Mouse (Mus musculus) cerebellum, adult (tissue): ENCODE results near the gene Scly.

Experiments
- ATAC-seq: cut with Nextera tagmentation; 2 replicates; pipeline ENCODE4 v1.9.2; 2017; ENCODE audit warnings: mild to moderate bottlenecking, moderate library complexity, mixed read lengths; ENCODE audit not compliant: insufficient number of reproducible peaks, low FRiP score, low TSS enrichment

Gene Scly

GRCm38 (mm10) chr1:91297799-91298744 lies at the start of gene Scly:
Gene Scly (plus strand): TSS chr1:91298338.
- ATAC-seq, result peak; percentile 99

GRCm38 (mm10) chr1:91248970-91249369 lies 49.2 kb upstream of the Scly start:
- no peak for ATAC-seq

DNA sequence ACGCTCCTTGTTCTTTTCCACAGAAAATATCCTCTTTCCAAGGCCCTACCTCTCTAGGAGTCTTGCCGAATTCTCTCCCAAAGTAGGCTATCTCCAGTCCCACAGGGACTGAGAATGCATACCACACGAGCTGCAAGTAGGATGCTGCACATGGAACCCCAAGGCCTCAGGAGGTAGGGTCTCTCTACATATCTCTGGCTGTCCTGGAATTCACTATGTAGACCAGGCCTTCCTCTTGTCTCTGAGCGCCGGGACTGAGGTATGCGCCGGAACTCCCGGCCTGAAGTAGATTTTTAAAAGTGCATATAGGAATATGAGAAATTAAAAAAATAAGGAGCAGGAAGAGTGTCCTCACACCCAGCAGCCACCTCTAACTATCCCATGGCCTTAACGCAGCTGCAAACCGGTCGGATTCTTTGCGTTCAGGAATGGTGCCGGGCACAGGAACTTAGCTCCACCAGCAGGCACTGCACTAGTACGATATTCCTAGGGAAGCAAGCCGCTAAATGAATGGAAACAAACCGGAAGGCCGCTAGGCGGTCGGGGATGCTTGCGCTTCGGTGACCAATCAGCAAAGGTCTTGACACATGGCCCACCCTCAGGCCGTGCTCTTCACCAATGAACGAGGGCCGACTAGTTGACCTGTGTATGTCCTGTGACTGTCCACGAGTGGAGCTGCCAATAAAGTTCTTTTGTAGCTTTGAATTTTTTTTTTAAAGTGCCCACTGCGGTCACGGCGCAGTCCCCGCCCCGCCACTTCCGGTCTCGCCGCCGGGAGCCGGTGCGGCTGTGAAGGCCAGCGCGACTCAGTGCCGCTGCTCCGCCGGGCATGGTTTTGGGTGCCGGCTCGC lies 48.3 kb upstream of the Scly start, which contains the start of gene Ube2f:
TSS of gene Ube2f (plus strand) at position 741 of the 851 bp plus-strand sequence.
- ATAC-seq, result peak; percentile 99

GRCm38 (mm10) chr1:91250415-91251147 lies 47.6 kb upstream of the Scly start:
- 0 out of 2 replicates have a peak, but pooled peaks have one; percentile 6 for ATAC-seq

DNA sequence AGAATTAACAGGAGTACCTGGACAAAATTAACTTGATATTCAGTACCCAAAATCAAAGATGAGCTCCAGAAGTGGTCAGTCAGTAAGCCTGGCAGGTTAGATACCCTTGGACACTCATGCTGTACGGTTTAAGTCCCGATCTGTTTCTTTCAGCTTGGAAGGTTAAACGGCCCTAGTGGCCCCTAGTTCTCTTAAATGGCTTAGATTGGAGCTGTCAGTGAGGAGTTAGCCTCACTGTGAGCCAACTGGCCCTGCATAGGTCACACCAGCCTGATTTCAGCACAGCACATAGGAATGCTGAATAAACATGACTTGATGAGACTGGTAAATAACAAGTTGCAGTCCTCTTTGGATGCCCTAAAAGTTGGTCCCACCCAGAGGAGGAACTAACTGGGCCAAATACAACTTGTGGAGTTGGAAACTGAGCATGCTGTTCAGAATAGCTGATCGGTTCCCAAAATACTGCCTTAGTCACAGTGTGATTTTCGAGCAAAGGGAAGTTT lies 46.9 kb upstream of the Scly start:
- no peak for ATAC-seq

GRCm38 (mm10) chr1:91251927-91252326 lies 46.2 kb upstream of the Scly start:
- no peak for ATAC-seq

DNA sequence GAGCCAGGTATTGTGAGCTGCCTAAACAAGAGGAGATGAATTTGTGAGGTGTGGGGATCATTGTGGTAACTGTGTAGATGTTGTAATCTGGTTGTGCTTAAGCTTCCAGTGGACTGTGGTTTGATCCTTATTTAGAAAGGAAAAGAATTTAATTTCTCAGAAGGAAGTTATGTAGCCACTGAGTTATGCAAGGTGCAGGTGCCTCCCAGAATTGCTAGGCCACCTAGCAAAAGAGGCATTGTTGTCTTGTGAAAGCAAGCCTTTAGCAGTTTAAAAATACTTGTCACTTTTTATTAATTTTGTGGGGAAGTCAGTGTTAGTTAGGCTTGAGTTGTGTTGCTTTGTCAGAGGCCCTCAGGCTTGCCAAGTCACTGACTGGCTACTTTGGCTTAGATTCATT lies 40.2 kb upstream of the Scly start:
- ATAC-seq, result no peak

GRCm38 (mm10) chr1:91259794-91260193 lies 38.3 kb upstream of the Scly start:
- ATAC-seq, result no peak

DNA sequence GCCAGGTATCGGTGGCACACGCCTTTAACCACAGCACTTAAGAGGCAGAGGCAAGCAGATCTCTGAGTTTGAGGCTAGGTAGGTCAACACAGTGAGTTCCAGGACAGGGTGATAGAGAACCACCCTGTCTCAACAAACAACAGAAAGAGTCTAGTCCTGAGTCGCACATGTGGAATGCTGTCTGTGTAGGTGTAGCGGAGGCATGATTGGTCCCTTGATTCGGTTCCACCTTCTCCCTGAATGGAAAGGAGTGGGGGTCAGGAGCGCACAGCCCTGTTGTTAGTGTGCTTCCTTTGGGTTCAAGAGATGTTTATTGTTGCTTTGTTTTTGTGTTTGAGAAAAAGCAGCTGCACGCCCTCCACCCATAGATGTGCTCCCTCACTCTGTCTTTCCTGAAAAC lies 35.6 kb upstream of the Scly start:
- no peak for ATAC-seq

- no peak for ATAC-seq
Observed at GRCm38 (mm10) chr1:91272260-91272659, 25.9 kb upstream of the Scly start.

GRCm38 (mm10) chr1:91276581-91276980 lies 21.6 kb upstream of the Scly start:
- ATAC-seq, result peak; percentile 72

DNA sequence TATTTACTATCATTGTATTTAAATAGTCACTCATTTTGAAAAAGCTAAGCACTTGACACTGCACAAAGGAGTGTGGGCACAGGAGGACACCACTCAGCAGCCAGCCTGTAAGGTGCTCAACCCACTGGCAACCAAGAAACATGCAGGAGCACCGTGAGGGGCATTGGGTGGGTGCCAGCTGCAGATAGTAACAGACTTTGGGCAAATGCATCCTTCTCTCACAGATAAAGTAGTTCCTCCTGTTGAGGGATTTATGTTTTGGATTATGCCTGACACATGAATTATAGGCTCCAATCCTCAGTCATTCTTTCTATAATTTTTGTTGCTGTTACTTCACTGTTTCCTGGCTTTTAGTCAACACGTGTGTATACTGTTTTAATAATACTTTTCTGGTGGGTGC lies 20.7 kb upstream of the Scly start:
- ATAC-seq, result no peak

DNA sequence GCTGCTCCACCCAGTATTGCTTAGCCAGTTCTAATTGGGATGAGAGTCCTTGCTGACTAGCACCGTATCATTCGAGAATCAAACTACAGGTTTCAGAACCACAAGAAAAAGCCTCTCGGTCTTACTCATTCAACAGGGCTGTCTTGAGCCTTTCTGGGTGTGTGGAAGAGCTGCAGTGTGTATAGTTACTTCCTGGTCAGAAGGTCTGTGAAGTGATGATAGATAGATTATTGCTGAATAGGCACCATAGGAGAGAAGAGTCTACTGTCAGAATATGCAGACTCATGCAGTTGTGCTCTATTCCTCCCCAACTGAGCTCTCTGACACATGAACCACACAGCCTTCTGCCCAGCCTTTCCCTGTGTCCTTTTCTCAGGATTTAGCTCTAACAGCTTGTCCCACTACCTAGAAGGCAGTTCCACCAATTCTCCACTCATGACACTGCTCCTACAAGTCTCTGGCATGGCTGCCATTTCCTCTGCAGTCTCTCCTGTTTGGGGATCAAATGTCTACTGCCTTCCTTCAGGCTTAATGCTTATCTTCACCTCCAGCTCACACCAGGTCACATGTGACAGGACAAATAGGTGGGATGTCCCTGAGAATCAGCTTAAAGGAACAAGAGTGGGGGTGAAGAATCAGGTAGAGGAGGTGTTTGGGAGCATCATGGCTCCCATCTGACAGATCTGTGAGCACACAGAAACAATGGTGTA lies 19.6 kb upstream of the Scly start:
- no peak for ATAC-seq

DNA sequence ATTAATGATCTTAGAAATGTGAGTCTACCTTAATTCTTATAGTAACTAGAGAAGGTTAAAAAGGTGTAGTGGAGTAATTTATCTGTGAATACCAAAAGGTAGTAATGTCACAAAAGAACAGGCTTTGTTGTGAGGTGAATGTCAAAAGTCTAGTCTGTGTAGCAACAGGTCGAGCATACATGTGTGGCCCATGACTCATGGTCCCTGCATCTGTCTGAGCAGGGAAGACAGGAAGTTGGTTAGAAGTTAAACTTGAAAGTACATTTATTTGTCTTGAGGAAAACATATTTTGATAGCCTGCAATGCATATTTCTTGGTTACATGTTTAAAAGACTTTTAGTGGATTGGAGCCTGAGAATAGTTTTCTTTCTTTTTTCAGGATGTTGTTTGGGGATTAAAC lies 19.0 kb upstream of the Scly start:
- ATAC-seq, result no peak

DNA sequence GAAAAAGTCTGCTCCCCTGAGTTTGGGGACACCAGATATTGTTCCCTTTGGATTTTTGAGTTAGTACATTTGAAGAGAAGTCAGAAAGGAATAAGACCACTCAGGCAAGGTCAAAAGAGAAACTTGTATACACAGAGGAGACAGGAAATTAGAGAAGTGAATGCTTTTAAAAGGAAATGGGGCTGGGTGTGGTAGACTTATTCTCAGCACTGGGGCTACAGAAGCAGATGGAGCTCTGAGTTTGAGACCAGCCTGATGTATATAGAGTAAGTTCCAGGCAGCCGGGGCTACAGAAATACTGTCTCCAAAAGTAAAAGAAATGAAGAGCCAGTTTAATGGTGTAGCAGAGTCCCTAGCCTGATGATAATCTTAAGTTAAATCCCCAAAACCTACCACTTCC lies 15.6 kb upstream of the Scly start:
- no peak for ATAC-seq

DNA sequence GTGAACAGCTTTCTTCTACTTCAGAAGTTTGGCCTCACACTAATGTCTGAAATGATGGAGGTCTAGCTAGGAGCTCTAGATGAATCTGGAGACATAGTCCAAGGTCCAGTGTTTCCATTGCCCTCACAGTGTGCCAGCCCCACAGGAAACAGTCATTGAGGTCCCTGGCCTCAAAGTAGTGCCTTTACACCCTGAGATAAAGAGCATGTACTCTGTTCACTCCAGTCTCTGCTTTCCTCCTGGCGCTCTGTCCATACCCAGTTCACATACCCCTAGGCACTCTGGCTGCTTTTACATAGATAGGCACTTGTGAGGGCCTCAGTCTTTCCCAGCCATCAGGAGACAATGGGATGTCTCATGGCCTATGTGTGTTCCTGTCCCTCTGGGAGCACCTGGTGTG lies 8.8 kb upstream of the Scly start:
- ATAC-seq, result no peak

DNA sequence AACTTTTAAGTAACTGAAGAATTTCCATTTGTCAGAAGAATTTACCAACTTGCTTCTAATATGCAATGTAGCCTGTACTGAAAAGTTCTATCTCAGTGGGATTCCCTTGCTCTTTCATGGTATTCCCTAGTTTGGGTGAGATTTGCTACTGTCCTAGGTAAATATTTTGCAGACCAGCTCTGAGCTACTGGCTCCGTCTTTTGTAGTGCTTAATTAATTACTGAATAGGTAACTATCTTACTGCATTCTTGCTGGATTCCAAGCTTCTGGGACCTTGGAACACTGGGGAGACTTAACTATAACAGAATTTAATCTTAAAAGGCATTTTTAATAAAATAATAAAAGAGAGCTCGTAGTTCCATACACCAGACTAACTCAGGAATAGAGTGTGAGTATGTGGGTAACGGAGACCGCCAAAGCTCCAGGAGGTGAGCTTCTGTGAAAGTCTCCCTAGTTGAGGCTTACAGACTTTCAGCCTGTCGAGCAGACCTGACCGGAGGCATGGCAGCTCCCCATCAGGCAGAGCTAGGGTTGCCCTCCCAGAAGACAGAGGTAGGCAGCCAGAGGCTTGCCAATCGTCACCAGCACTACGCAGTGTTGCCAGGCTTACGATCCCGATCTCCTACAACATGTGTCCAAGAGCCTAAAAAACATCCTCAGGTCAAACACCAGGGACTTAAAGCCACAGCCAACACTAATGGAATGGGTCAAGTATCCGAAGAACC lies 5.9 kb upstream of the Scly start:
- no peak for ATAC-seq

- no peak for ATAC-seq
Observed at GRCm38 (mm10) chr1:91295544-91295943, 2.6 kb upstream of the Scly start.
